Mouse (Mus musculus): Measurements from ENCODE around the gene Cd63. TPM values are rescaled to one million over a fixed set of nuclear protein-coding genes. Genes with fewer than 3 reads are reported as not detected.

Cd63 gene
- total RNA-seq, 2 experiments from 2014 or later = 185 to 203 TPM

- peak; percentile 94 for ATAC-seq (replicated peaks; ENCODE audit: poor library complexity, severe bottlenecking)
These were observed 22.4 kb downstream of the Cd63 start for GRCm38 (mm10) chr10:128923013-128923691.

GRCm38 (mm10) chr10:128923935-128924334, 23.1 kb downstream of the Cd63 start, which contains the start of gene Bloc1s1:
Bloc1s1 (minus strand) TSS chr10:128924035.
- ATAC-seq (replicated peaks; ENCODE audit: poor library complexity, severe bottlenecking) = peak; percentile 2; the same call in 1 of the 2 replicates

- ATAC-seq (replicated peaks; ENCODE audit: poor library complexity, severe bottlenecking) = no peak
These were observed 27.6 kb downstream of the Cd63 start for GRCm38 (mm10) chr10:128928356-128928755.

- no peak for ATAC-seq (replicated peaks; ENCODE audit: poor library complexity, severe bottlenecking)
These were observed 29.0 kb downstream of the Cd63 start for GRCm38 (mm10) chr10:128929638-128930378.

GRCm38 (mm10) chr10:128931441-128931840, 30.7 kb downstream of the Cd63 start:
- ATAC-seq (replicated peaks; ENCODE audit: poor library complexity, severe bottlenecking) = no peak

- ATAC-seq (replicated peaks; ENCODE audit: poor library complexity, severe bottlenecking) = peak; percentile 71
These were observed 32.8 kb downstream of the Cd63 start, which contains the start of gene Itga7 for GRCm38 (mm10) chr10:128933574-128933973. Itga7 (plus strand) TSS chr10:128933818.

- peak; percentile 39 for ATAC-seq (replicated peaks; ENCODE audit: poor library complexity, severe bottlenecking)
These were observed 33.4 kb downstream of the Cd63 start for GRCm38 (mm10) chr10:128933976-128934721.

GRCm38 (mm10) chr10:128934997-128935787, 34.4 kb downstream of the Cd63 start:
- ATAC-seq (replicated peaks; ENCODE audit: poor library complexity, severe bottlenecking) = no peak

- no peak for ATAC-seq (replicated peaks; ENCODE audit: poor library complexity, severe bottlenecking)
These were observed 35.1 kb downstream of the Cd63 start for GRCm38 (mm10) chr10:128935826-128936440.

GRCm38 (mm10) chr10:128937756-128938390, 37.1 kb downstream of the Cd63 start:
- no peak for ATAC-seq (replicated peaks; ENCODE audit: poor library complexity, severe bottlenecking)

- no peak for ATAC-seq (replicated peaks; ENCODE audit: poor library complexity, severe bottlenecking)
These were observed 37.7 kb downstream of the Cd63 start for GRCm38 (mm10) chr10:128938457-128938856.

GRCm38 (mm10) chr10:128938974-128939373, 38.2 kb downstream of the Cd63 start:
- ATAC-seq (replicated peaks; ENCODE audit: poor library complexity, severe bottlenecking) = no peak

GRCm38 (mm10) chr10:128940475-128941061, 39.8 kb downstream of the Cd63 start:
- ATAC-seq (replicated peaks; ENCODE audit: poor library complexity, severe bottlenecking) = no peak

GRCm38 (mm10) chr10:128945675-128946074, 44.9 kb downstream of the Cd63 start:
- ATAC-seq (replicated peaks; ENCODE audit: poor library complexity, severe bottlenecking) = peak; percentile 82

GRCm38 (mm10) chr10:128947496-128947895, 46.7 kb downstream of the Cd63 start:
- ATAC-seq (replicated peaks; ENCODE audit: poor library complexity, severe bottlenecking) = no peak

GRCm38 (mm10) chr10:128950208-128950887, 49.6 kb downstream of the Cd63 start:
- ATAC-seq (replicated peaks; ENCODE audit: poor library complexity, severe bottlenecking) = 0 out of 2 replicates have a peak, but pooled peaks have one; percentile 3

- no peak for ATAC-seq (replicated peaks; ENCODE audit: poor library complexity, severe bottlenecking)
These were observed 57.6 kb downstream of the Cd63 start for GRCm38 (mm10) chr10:128958340-128958739.

GRCm38 (mm10) chr10:128960142-128960541, 59.4 kb downstream of the Cd63 start:
- ATAC-seq (replicated peaks; ENCODE audit: poor library complexity, severe bottlenecking) = no peak
